Mouse (Mus musculus) thymus, adult 2 months (tissue): ENCODE measurements at regions not wholly inside any gene's neighbourhood (a gene's known extent, or its start where the extent isn't known, plus 50 kb on each side); places are given as distances from the start of the nearest gene placed in this dataset.

ENCODE experiments used
- DNase-seq: peaks from one replicate; pipeline ENCODE4 v3.0.0; 2021
- H3K27ac ChIP-seq: fragments of 200-500 bp; 2 replicates; pipeline ENCODE4 v1.5.1; 2012; ENCODE audit warnings: low read length, control low read depth; ENCODE audit not compliant: control insufficient read depth, insufficient read depth
- H3K27me3 ChIP-seq: fragments of 200-500 bp; 2 replicates; pipeline ENCODE4 v1.6.1; 2012; ENCODE audit warnings: mild to moderate bottlenecking, low read length, moderate library complexity, mixed read lengths; ENCODE audit not compliant: control insufficient read depth, insufficient read depth
- H3K36me3 ChIP-seq: fragments of 200-500 bp; 2 replicates; pipeline ENCODE4 v1.6.1; 2012; ENCODE audit warnings: mild to moderate bottlenecking, low read length, moderate library complexity; ENCODE audit not compliant: control insufficient read depth, insufficient read depth
- H3K4me1 ChIP-seq: fragments of 200-500 bp; replicated peaks from 2 replicates; pipeline ENCODE4 v1.6.1; 2012; ENCODE audit warnings: low read length; ENCODE audit not compliant: control insufficient read depth, insufficient read depth
- H3K4me3 ChIP-seq: fragments of 200-500 bp; 2 replicates; pipeline ENCODE4 v1.5.1; 2012; ENCODE audit warnings: mild to moderate bottlenecking, low read length, control low read depth, moderate library complexity; ENCODE audit not compliant: control insufficient read depth, insufficient read depth
- CTCF ChIP-seq: fragments of 200-500 bp; IDR thresholded peaks from 2 replicates; pipeline ENCODE4 v1.5.1; 2012; ENCODE audit warnings: mild to moderate bottlenecking, control low read depth, low read length, moderate library complexity, borderline replicate concordance; ENCODE audit not compliant: control insufficient read depth, poor library complexity, insufficient read depth; ENCODE audit errors: extremely low read depth
- POLR2A ChIP-seq: fragments of 200-500 bp; IDR thresholded peaks from 2 replicates; pipeline ENCODE4 v1.6.1; 2012; ENCODE audit warnings: mild to moderate bottlenecking, low read length, control low read depth, moderate library complexity; ENCODE audit not compliant: control insufficient read depth, poor library complexity, insufficient read depth; ENCODE audit errors: extremely low read depth
- WGBS: fragments of 180-500 bp; shearing (Covaris S2); methylation state at CpG from one replicate; pipeline ENCODE4 v1.1.7; 2018; 5-methylcytosine and 5-hydroxymethylcytosine counted together

DNA sequence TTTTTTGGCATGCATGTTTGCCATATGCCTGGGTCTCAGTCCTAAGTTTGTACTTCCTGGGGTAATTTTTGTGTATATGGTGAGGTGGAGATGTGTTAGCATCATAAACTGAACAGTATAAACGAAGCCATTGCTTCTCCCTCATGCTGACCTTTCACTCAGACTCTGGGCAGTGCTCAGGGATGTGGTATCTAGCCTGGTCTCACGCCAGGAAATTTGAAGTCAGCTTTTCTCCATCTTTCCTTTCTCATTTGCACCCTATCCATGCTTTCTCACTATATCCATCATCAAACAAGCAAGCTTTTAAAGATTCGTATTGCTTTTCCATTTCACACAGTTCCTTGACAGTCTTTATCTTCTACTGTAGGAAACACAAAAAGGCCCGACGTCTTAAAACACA is 541.3 kb downstream of the Gja1 start:
- H3K36me3 ChIP-seq, result no peaks in the 10 kb centered on the region
- WGBS, result 85% methylated on average over 5 of the region's 5 CpGs

DNA sequence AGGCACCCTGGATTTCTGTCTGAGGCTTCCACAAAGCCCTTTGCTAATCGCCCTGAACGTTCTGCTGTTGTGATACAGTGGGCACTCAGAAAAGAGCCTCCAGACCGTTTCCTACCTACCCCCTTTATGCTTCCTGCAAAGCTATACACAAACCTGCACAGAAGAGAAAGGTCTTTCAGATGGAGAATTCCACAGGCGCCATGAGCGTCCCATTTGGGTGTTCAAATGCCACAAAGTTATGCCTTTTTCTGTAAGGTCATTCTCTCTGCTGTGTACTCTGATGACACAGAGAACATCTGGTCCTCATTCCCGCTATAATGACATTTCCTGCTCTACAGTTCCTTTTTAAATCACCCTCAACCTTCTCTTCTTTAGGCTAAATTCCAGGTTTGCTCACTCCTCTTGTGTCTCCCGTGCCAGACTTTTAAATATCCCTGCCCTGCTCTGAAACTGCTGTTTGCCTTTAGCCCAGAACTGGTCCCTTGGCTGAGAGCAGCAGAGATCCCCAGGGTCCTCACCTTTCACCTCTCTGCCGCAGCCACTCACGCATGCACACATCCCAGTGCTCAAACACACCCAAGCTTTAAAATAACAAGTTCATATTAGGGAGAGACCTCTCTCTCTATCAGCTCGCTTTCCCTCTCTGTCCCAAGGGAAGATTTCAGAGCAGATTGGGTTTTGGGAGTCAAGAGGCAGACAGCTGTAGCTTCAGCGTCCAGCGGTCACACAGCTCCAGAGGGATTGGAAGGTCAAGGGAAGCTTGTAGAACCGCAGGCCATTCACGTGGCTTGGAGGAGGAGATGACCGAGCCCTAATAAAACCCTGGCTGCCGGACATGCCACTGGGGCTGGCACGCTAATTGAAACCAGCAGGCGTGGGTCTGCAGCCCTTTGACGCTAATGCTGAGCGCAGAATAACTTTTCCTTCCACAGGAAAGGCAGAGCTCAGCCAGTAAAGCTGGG is 543.9 kb downstream of the Gja1 start:
- no peaks in the 10 kb centered on the region for H3K27me3 ChIP-seq
- TF ChIP-seq CTCF, result no peak
- no peak for TF ChIP-seq POLR2A
- DNase-seq, result no peak
- no peaks in the 10 kb centered on the region for H3K4me1 ChIP-seq
- H3K36me3 ChIP-seq, result no peaks in the 10 kb centered on the region
- 85% methylated on average over 20 of the region's 20 CpGs for WGBS
- H3K27ac ChIP-seq, result no peak overlapping the region
- no peak overlapping the region for H3K4me3 ChIP-seq

More for the DNA sequence above, 541.3 kb downstream of the Gja1 start:
- Histone ChIP-seq H3K27ac (no peak overlapping the region), H3K4me3 (no peak overlapping the region), H3K4me1 (no peaks in the 10 kb centered on the region), H3K27me3 (no peaks in the 10 kb centered on the region)
- TF ChIP-seq POLR2A (no peak), CTCF (no peak)
- DNase-seq, result no peak

DNA sequence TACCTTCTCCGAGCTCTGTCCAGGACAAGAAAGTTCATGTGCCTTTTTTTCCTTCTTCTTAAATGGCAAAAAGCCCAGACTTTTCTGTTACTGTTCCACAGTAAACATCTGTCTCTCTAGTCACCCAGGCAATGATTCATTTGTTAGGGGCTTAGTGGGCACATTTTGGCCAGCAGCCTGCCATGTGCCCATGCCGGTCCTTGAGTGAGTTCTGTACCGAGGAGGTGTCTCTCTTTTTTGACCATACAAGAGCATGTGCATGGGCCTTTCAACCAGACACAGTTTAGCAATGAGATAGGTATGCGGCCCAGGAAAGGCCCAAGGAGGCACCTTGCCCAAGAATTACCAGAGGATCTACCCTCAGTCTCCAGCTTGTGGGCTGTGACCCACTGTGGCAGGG is 551.0 kb upstream of the Hsf2 start:
- no peak for TF ChIP-seq POLR2A
- TF ChIP-seq CTCF, result no peak
- WGBS, result 99% methylated on average over 4 of the region's 4 CpGs

DNA sequence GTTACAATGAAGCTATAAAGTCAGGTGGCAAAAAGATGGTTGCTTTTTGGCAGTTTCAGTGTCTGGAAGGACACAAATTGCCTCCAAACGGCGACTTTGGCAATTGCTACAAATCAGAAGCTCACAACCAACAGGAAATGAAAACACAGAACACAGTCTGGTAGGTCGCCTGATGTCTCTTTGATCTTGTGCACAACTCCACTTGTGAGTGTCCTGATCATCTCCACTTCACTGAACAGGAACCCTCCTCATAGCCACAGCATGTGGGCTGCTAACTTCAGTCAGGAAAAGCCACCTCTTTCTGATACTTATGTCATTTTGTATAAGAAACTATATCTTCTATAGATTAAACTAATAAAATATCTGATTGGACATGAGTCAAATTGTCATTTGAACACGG is 544.2 kb upstream of the Hsf2 start:
- Histone ChIP-seq H3K27me3 (no peaks in the 10 kb centered on the region), H3K4me3 (no peak overlapping the region), H3K4me1 (no peaks in the 10 kb centered on the region), H3K36me3 (no peaks in the 10 kb centered on the region), H3K27ac (no peak overlapping the region)
- TF ChIP-seq POLR2A, result no peak
- TF ChIP-seq CTCF, result no peak
- no peak for DNase-seq
- WGBS, result 32% methylated on average over 4 of the region's 4 CpGs

More for the DNA sequence above, 551.0 kb upstream of the Hsf2 start:
- no peak for DNase-seq
- Histone ChIP-seq H3K36me3 (no peaks in the 10 kb centered on the region), H3K27me3 (no peaks in the 10 kb centered on the region), H3K4me3 (no peak overlapping the region), H3K4me1 (no peaks in the 10 kb centered on the region), H3K27ac (no peak overlapping the region)

DNA sequence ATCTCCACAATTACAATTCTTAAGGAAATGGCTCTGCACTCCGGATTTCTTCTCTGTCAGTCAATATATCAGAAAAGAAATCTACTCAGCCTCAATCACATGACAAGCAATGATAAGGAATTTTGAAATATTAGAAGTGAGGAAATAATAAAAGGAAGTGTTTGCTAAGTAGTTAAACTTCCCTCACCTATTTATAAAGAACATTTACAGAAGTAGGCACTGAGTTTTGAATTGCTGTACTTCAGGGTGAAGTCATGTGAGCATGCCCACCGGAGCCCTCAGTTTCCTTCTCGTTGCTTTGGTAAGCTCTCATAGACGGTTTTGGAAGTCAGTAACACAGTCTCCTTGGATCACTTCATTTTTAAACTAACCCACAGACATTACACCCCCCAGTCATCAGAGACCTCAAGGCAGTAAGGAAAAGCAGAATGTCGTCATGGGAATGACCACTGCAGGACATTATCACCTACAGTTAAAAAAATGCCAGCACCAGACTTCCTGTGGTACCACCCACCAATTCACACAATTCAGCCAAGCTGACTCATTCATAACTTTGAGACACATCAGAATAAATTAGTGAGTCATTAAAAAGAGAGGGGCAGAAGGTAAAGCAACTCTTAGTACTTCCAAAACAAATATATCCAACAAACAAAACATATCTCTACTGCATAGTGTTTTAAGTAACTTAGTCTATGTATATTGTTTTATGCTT is 541.6 kb upstream of the Hsf2 start:
- Histone ChIP-seq H3K27ac (no peak overlapping the region), H3K27me3 (no peaks in the 10 kb centered on the region), H3K4me1 (no peaks in the 10 kb centered on the region), H3K4me3 (no peak overlapping the region), H3K36me3 (no peaks in the 10 kb centered on the region)
- TF ChIP-seq CTCF (no peak), POLR2A (no peak)
- no peak for DNase-seq
- WGBS, result 48% methylated on average over 5 of the region's 5 CpGs

DNA sequence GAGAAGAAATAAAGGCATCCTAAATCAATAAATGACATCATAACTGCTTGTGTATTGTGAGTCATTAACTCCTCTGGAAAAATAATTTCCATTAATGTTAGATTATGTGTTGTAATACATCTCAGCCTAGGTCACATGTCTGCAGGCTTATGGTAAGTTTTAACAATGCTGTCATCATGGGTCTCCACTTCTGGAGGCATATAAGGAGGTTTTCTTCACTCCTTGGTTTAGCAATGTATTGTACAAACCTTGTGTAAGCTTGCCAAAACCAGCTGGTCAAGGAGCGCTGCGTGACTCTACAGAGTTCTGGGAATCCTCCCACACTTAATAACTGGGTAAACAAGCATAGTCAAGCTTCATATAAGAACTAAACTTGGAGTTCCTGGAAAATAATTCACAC is 529.5 kb upstream of the Hsf2 start:
- H3K4me3 ChIP-seq, result no peak overlapping the region
- no peak overlapping the region for H3K27ac ChIP-seq
- no peaks in the 10 kb centered on the region for H3K27me3 ChIP-seq
- no peaks in the 10 kb centered on the region for H3K4me1 ChIP-seq
- DNase-seq, result no peak
- H3K36me3 ChIP-seq, result no peaks in the 10 kb centered on the region
- WGBS, result 97% methylated on average over 2 of the region's 2 CpGs
- TF ChIP-seq POLR2A, result no peak
- no peak for TF ChIP-seq CTCF
